Mouse (Mus musculus) testis, postnatal 10 days (tissue): ENCODE data around the gene Tmem183a.
A peak's percentile ranks its signal among the peaks of the same experiment; 100 is the strongest.

ENCODE experiments used
- DNase-seq: peaks from one replicate; pipeline ENCODE4 v3.0.0; 2021; ENCODE audit warnings: low spot score

Gene Tmem183a

GRCm38 (mm10) chr1:134344005-134344950 lies 17.5 kb downstream of the Tmem183a start:
- DNase-seq, result peak; percentile 96

- peak; percentile 35 for DNase-seq
Measured at GRCm38 (mm10) chr1:134343567-134343966, 18.2 kb downstream of the Tmem183a start.

- peak; percentile 38 for DNase-seq
Measured at GRCm38 (mm10) chr1:134342781-134343310, 18.9 kb downstream of the Tmem183a start.

GRCm38 (mm10) chr1:134342278-134342664 lies 19.5 kb downstream of the Tmem183a start:
- peak; percentile 28 for DNase-seq

GRCm38 (mm10) chr1:134341641-134342277 lies 20.0 kb downstream of the Tmem183a start:
- DNase-seq, result peak; percentile 31

- no peak for DNase-seq
Measured at GRCm38 (mm10) chr1:134339757-134340619, 21.8 kb downstream of the Tmem183a start.

- DNase-seq, result no peak
Measured at GRCm38 (mm10) chr1:134339162-134339561, 22.6 kb downstream of the Tmem183a start.

GRCm38 (mm10) chr1:134336958-134337710 lies 24.6 kb downstream of the Tmem183a start:
- peak; percentile 45 for DNase-seq

GRCm38 (mm10) chr1:134335924-134336810 lies 25.6 kb downstream of the Tmem183a start:
- peak; percentile 56 for DNase-seq

GRCm38 (mm10) chr1:134335211-134335923 lies 26.4 kb downstream of the Tmem183a start:
- peak; percentile 38 for DNase-seq

GRCm38 (mm10) chr1:134334111-134334827 lies 27.5 kb downstream of the Tmem183a start:
- DNase-seq, result peak; percentile 40

- DNase-seq, result peak; percentile 36
Measured at GRCm38 (mm10) chr1:134333371-134334110, 28.2 kb downstream of the Tmem183a start.

- DNase-seq, result peak; percentile 71
Measured at GRCm38 (mm10) chr1:134332770-134333271, 29.0 kb downstream of the Tmem183a start, which contains the start of gene Ppfia4. TSS of gene Ppfia4 (minus strand) at chr1:134332928.

- DNase-seq, result peak; percentile 90
Measured at GRCm38 (mm10) chr1:134331879-134332635, 29.7 kb downstream of the Tmem183a start.

GRCm38 (mm10) chr1:134326841-134327346 lies 34.9 kb downstream of the Tmem183a start:
- no peak for DNase-seq

GRCm38 (mm10) chr1:134322591-134322990 lies 39.2 kb downstream of the Tmem183a start:
- DNase-seq, result peak; percentile 66
